Mouse (Mus musculus) liver, embryonic 14.5 days (tissue): ENCODE measurements at regions not wholly inside any gene's neighbourhood (a gene's known extent, or its start where the extent isn't known, plus 50 kb on each side); places are given as distances from the start of the nearest gene placed in this dataset.

Experiments used
- CTCF ChIP-seq: IDR thresholded peaks from 2 replicates; pipeline ENCODE4 v1.5.1; 2016; ENCODE audit warnings: antibody characterized with exemption, low read depth, control low read depth
- EP300 ChIP-seq: IDR thresholded peaks from 2 replicates; pipeline ENCODE4 v1.6.1; 2016; ENCODE audit warnings: antibody characterized with exemption, low read depth

DNA sequence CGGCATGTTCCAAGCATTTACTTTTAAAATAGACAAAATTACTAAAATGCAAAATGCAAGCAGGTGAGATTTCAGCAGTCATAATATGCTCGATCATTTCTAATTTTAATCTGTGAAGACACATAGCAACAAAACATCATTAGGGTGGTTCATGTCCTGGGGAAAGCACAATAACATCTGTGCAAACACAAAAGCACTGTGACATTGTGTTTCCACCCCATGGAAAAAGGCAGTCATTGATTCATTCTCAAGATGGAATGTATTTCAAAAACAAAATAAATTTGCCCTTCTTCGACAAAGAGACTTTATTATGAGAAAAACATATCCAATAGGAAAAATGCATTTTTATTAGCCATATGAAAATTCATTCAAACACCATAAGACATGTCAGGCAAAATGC lies 601.5 kb upstream of the Klf6 start:
- TF ChIP-seq EP300: no peak
- no peak for TF ChIP-seq CTCF
